8 mouse cellular contexts compared by ENCODE assay signal in genomic region chr17:59281364-59281763, GRCm38 (mm10).
DNase-seq lines count a peak whose midpoint lies in the region; ATAC-seq lines count a peak whose summit lies in the region.

No protein-coding gene starts in this region.

- no peaks in the 10 kb centered on the region for H3K9me3 ChIP-seq in hindbrain, embryonic 15.5 days
- no peaks in the 10 kb centered on the region for H3K9me3 ChIP-seq in hindbrain, embryonic 10.5 days
- H3K9me3 ChIP-seq in forebrain, embryonic 14.5 days (replicated peaks; ENCODE audit: control insufficient read depth, low read length): no peaks in the 10 kb centered on the region

- no peaks in the 10 kb centered on the region for H3K27me3 ChIP-seq in hindbrain, embryonic 15.5 days
- H3K27me3 ChIP-seq in hindbrain, embryonic 10.5 days (ENCODE audit: insufficient read depth, poor library complexity, severe bottlenecking): no peaks in the 10 kb centered on the region
- H3K27me3 ChIP-seq in forebrain, embryonic 14.5 days (replicated peaks; ENCODE audit: control insufficient read depth, insufficient read depth, low read length): no peaks in the 10 kb centered on the region

- no peaks in the 10 kb centered on the region for H3K4me1 ChIP-seq in hindbrain, embryonic 15.5 days (replicated peaks)
- no peaks in the 10 kb centered on the region for H3K4me1 ChIP-seq in hindbrain, embryonic 10.5 days (replicated peaks)
- H3K4me1 ChIP-seq in forebrain, embryonic 14.5 days (ENCODE audit: control insufficient read depth, insufficient read depth, low read length): no peaks in the 10 kb centered on the region; the same call in 1 of the 2 replicates

- no peak overlapping the region for H3K4me2 ChIP-seq in hindbrain, embryonic 15.5 days
- H3K4me2 ChIP-seq in forebrain, embryonic 14.5 days (ENCODE audit: low read length): no peak overlapping the region

- H3K9ac ChIP-seq in hindbrain, embryonic 15.5 days: no peak overlapping the region
- no peak overlapping the region for H3K9ac ChIP-seq in forebrain, embryonic 14.5 days (ENCODE audit: low read length)

- no peak overlapping the region for H3K27ac ChIP-seq in hindbrain, embryonic 15.5 days (replicated peaks)
- no peak overlapping the region for H3K27ac ChIP-seq in hindbrain, embryonic 10.5 days
- H3K27ac ChIP-seq in forebrain, embryonic 14.5 days (ENCODE audit: low read depth, low read length): no peak overlapping the region

- WGBS in hindbrain, embryonic 15.5 days: 72% methylated on average over 3 of the region's 3 CpGs
- 64% methylated on average over 3 of the region's 3 CpGs for whole genome bisulfite sequencing in hindbrain, embryonic 10.5 days
- WGBS in forebrain, embryonic 14.5 days: 61% methylated on average over 3 of the region's 3 CpGs

- ATAC-seq in hindbrain, embryonic 15.5 days (ENCODE audit: low FRiP score, low read depth): 0 out of 2 replicates have a peak, but pooled peaks have one; percentile 54
- peak; percentile 67; the same call in 1 of the 2 replicates for ATAC-seq in forebrain, embryonic 14.5 days

- H3K36me3 ChIP-seq in hindbrain, embryonic 15.5 days: no peaks in the 10 kb centered on the region
- no peaks in the 10 kb centered on the region for H3K36me3 ChIP-seq in hindbrain, embryonic 10.5 days
- H3K36me3 ChIP-seq in forebrain, embryonic 14.5 days (ENCODE audit: control insufficient read depth, insufficient read depth, low read length): no peaks in the 10 kb centered on the region

- no peak for DNase-seq in hindbrain, embryonic 10.5 days (ENCODE audit: low spot score)
- peak; percentile 16 for DNase-seq in Muller cell, postnatal 12 days (ENCODE audit: inconsistent ontology term)
- DNase-seq in forebrain, embryonic 14.5 days (ENCODE audit: low spot score): peak; percentile 59
- peak; percentile 16 for DNase-seq in mesoderm, embryonic 11.5 days (ENCODE audit: low read depth, low spot score)
- DNase-seq in spleen, adult 18-20 months: no peak
- DNase-seq in spleen, postnatal 10 days (ENCODE audit: low spot score in 2 of 2): no peak
- DNase-seq in spleen, postnatal 36 days (ENCODE audit: low spot score in 2 of 2): no peak

- H3K4me3 ChIP-seq in hindbrain, embryonic 15.5 days: no peak overlapping the region
- no peak overlapping the region for H3K4me3 ChIP-seq in hindbrain, embryonic 10.5 days
- no peak overlapping the region for H3K4me3 ChIP-seq in forebrain, embryonic 14.5 days (ENCODE audit: low read depth, low read length)

Comparison
In these comparisons a context has a peak if more than half of its experiments do, and no peak if none do; other contexts are left out.
1. DNase-seq: peak in Muller cell, postnatal 12 days (single experiment), forebrain, embryonic 14.5 days (single experiment) and mesoderm, embryonic 11.5 days (single experiment); none in hindbrain, embryonic 10.5 days (single experiment), spleen, adult 18-20 months (0 of 2), spleen, postnatal 10 days (0 of 2) and spleen, postnatal 36 days (0 of 2).